Mouse (Mus musculus): ENCODE measurements around the gene Clstn1. TPM values are rescaled to one million over a fixed set of nuclear protein-coding genes. Genes with fewer than 3 reads are reported as not detected.

The Clstn1 gene
- total and polyA plus RNA-seq, 3 experiments = 6.1 to 26.6 TPM; not detected in 1

DNA sequence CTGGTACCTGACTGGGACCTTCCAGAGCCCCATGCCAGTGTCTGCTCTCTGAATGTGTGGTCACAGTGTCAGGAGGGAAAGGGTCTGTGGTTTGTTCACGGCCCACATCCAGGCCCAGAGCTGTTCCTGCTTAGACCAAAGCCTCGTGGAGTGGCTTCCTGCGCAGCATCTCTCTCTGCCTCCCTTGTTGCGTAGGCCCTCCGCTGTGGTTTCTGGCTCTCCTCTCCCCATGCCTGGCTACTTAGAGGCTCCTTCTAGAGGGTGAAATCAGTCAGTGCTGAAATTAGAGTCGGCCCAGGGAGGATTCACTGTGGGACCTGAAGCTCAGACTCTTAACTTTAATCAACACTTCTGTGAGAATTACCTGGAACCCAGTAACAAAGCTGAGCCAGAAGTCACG, 32.4 kb upstream of the Clstn1 start:
- Histone ChIP-seq H3K36me3 (ENCODE audit: control insufficient read depth in 1 of 2, insufficient read depth in 2 of 2, low read length in 2 of 2) (no peaks in the 10 kb centered on the region), H3K4me3 (ENCODE audit: control insufficient read depth in 1 of 2, insufficient read depth in 1 of 2, low read depth in 2 of 2, low read length in 2 of 2) (no peak overlapping the region), H3K27ac (ENCODE audit: control insufficient read depth, low read depth, low read length) (no peak overlapping the region), H3K9ac (ENCODE audit: control insufficient read depth, low read depth, low read length, poor library complexity, severe bottlenecking) (no peak overlapping the region), H3K4me1 (ENCODE audit: control insufficient read depth in 1 of 2, insufficient read depth in 2 of 2, low read length in 2 of 2) (no peaks in the 10 kb centered on the region), H3K27me3 (ENCODE audit: control insufficient read depth in 1 of 2, insufficient read depth in 2 of 2, low read length in 2 of 2) (no peaks in the 10 kb centered on the region), H3K9me3 (replicated peaks; ENCODE audit: insufficient read depth, low read length) (no peaks in the 10 kb centered on the region), H3K79me2 (ENCODE audit: control insufficient read depth, insufficient read depth, low read length, poor library complexity) (no peaks in the 10 kb centered on the region)
- TF ChIP-seq ZNF384 (IDR thresholded peaks at IDR 0.05; ENCODE audit: low read depth, low read length) (no peak), TBP (IDR thresholded peaks at IDR 0.05; ENCODE audit: low read depth, low read length) (no peak), BHLHE40 (IDR thresholded peaks at IDR 0.05; ENCODE audit: borderline replicate concordance, low read depth, low read length) (no peak), CTCF (IDR thresholded peaks at IDR 0.05 in 2 of 3, conservative IDR thresholded peaks at IDR 0.05 in 1 of 3; ENCODE audit: control insufficient read depth in 1 of 3, insufficient read depth in 1 of 3, low read depth in 2 of 3, low read length in 3 of 3, poor library complexity in 1 of 3, severe bottlenecking in 1 of 3) (no peak), SMC3 (IDR thresholded peaks at IDR 0.05; ENCODE audit: low read depth, low read length) (no peak), NRF1 (IDR thresholded peaks at IDR 0.05; ENCODE audit: insufficient read depth, low read depth, low read length, poor library complexity, severe bottlenecking) (no peak), GABPA (IDR thresholded peaks at IDR 0.05; ENCODE audit: low read depth, low read length) (no peak), MYB (IDR thresholded peaks at IDR 0.05; ENCODE audit: low read depth, low read length) (no peak), TCF12 (IDR thresholded peaks at IDR 0.05; ENCODE audit: low read depth, low read length) (no peak), KAT2A (conservative IDR thresholded peaks at IDR 0.05; ENCODE audit: low read depth, low read length) (no peak), USF1 (IDR thresholded peaks at IDR 0.05; ENCODE audit: low read depth, low read length) (no peak), NELFE (IDR thresholded peaks at IDR 0.05; ENCODE audit: low read depth, low read length) (no peak)
- no peak for DNase-seq (ENCODE audit: low read depth, low spot score)

DNA sequence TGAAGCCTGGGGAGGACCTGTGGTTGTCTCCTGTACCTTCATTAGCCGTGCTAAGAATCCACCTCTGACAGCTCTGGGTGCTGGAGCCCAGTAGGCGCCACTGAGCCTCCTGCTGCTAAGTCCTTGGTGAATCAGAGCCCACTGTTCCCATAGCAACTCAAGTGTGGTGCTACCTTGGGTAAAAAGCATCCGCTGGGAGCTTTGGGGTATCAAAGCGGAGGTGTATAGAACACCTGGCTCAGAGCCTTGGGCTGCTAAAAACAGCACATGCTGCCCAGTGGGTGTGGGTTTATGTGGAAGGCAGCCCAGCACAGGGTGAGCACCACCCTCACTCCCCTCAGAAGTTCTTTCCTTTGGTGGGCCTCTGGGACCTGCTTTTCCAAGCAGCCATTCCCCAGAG, 30.2 kb upstream of the Clstn1 start:
- TF ChIP-seq CHD1 (IDR thresholded peaks at IDR 0.05; ENCODE audit: low read depth, low read length) (no peak), USF1 (IDR thresholded peaks at IDR 0.05; ENCODE audit: low read depth, low read length) (no peak), POLR2A (IDR thresholded peaks at IDR 0.05; ENCODE audit: control insufficient read depth in 1 of 2, insufficient read depth in 1 of 2, low read depth in 1 of 2, low read length in 2 of 2, poor library complexity in 1 of 2) (no peak), MAX (IDR thresholded peaks at IDR 0.05; ENCODE audit: low read length) (no peak), GATA1 (IDR thresholded peaks at IDR 0.05; ENCODE audit: low read depth, low read length) (no peak), SMC3 (IDR thresholded peaks at IDR 0.05; ENCODE audit: low read depth, low read length) (no peak)
- no peak for DNase-seq (ENCODE audit: low read depth, low spot score)
- Histone ChIP-seq H3K4me1 (ENCODE audit: control insufficient read depth in 1 of 2, insufficient read depth in 2 of 2, low read length in 2 of 2) (no peaks in the 10 kb centered on the region), H3K27me3 (ENCODE audit: control insufficient read depth in 1 of 2, insufficient read depth in 2 of 2, low read length in 2 of 2) (no peaks in the 10 kb centered on the region), H3K36me3 (ENCODE audit: control insufficient read depth in 1 of 2, insufficient read depth in 2 of 2, low read length in 2 of 2) (no peaks in the 10 kb centered on the region), H3K4me3 (ENCODE audit: control insufficient read depth in 1 of 2, insufficient read depth in 1 of 2, low read depth in 2 of 2, low read length in 2 of 2) (no peak overlapping the region), H3K27ac (ENCODE audit: control insufficient read depth, low read depth, low read length) (no peak overlapping the region), H3K9me3 (replicated peaks; ENCODE audit: insufficient read depth, low read length) (no peaks in the 10 kb centered on the region), H3K9ac (ENCODE audit: control insufficient read depth, low read depth, low read length, poor library complexity, severe bottlenecking) (no peak overlapping the region), H3K79me2 (ENCODE audit: control insufficient read depth, insufficient read depth, low read length, poor library complexity) (no peaks in the 10 kb centered on the region)

DNA sequence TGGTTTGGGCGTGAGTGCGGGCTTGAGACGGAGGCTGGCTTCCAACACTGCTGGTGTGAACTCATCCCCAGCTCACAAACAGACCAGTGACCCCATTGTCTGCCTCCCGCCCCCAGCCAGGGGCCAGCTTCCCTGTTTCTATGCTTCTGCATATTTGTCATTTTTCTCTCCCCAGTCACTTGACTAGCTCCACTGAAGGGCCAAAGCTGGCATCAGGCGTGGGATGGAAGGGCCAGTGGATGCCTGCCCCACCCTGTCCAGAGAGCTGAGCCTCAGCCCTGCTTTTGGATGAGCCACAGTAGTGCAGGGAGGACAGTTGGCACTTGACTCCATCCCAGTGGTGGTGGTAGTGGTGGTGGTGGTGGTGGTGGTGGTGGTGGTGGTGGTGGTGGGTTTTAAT, 28.4 kb upstream of the Clstn1 start:
- DNase-seq (ENCODE audit: low read depth, low spot score) = no peak
- Histone ChIP-seq H3K4me3 (ENCODE audit: control insufficient read depth in 1 of 2, insufficient read depth in 1 of 2, low read depth in 2 of 2, low read length in 2 of 2) (no peak overlapping the region), H3K4me1 (ENCODE audit: control insufficient read depth in 1 of 2, insufficient read depth in 2 of 2, low read length in 2 of 2) (no peaks in the 10 kb centered on the region), H3K9ac (ENCODE audit: control insufficient read depth, low read depth, low read length, poor library complexity, severe bottlenecking) (no peak overlapping the region), H3K9me3 (replicated peaks; ENCODE audit: insufficient read depth, low read length) (no peaks in the 10 kb centered on the region), H3K27ac (ENCODE audit: control insufficient read depth, low read depth, low read length) (no peak overlapping the region), H3K27me3 (ENCODE audit: control insufficient read depth in 1 of 2, insufficient read depth in 2 of 2, low read length in 2 of 2) (no peaks in the 10 kb centered on the region), H3K36me3 (ENCODE audit: control insufficient read depth in 1 of 2, insufficient read depth in 2 of 2, low read length in 2 of 2) (no peaks in the 10 kb centered on the region), H3K79me2 (ENCODE audit: control insufficient read depth, insufficient read depth, low read length, poor library complexity) (no peaks in the 10 kb centered on the region)
- TF ChIP-seq POLR2AphosphoS2 (IDR thresholded peaks at IDR 0.05; ENCODE audit: low read length) = no peak
- no peak for TF ChIP-seq MEF2A (IDR thresholded peaks at IDR 0.05; ENCODE audit: extremely low read depth, insufficient replicate concordance, low read depth, low read length, poor library complexity, severe bottlenecking)
- TF ChIP-seq TAL1 (IDR thresholded peaks at IDR 0.05; ENCODE audit: low read length) = no peak
- TF ChIP-seq CHD2 (IDR thresholded peaks at IDR 0.05; ENCODE audit: low read length) = no peak
- TF ChIP-seq MYB (IDR thresholded peaks at IDR 0.05; ENCODE audit: low read depth, low read length) = no peak
- TF ChIP-seq ZMIZ1 (IDR thresholded peaks at IDR 0.05; ENCODE audit: low read depth, low read length) = no peak
- no peak for TF ChIP-seq POLR2A (IDR thresholded peaks at IDR 0.05; ENCODE audit: control insufficient read depth in 1 of 2, insufficient read depth in 1 of 2, low read depth in 1 of 2, low read length in 2 of 2, poor library complexity in 1 of 2)
- no peak for TF ChIP-seq BHLHE40 (IDR thresholded peaks at IDR 0.05; ENCODE audit: borderline replicate concordance, low read depth, low read length)
- no peak for TF ChIP-seq TBP (IDR thresholded peaks at IDR 0.05; ENCODE audit: low read depth, low read length)
- TF ChIP-seq ZC3H11A (IDR thresholded peaks at IDR 0.05; ENCODE audit: low read depth, low read length) = no peak
- TF ChIP-seq RCOR1 (IDR thresholded peaks at IDR 0.05; ENCODE audit: low read depth, low read length) = no peak
